Mouse (Mus musculus): ENCODE data around the gene Ccdc88b. TPM values are rescaled to one million over a fixed set of nuclear protein-coding genes. Genes with fewer than 3 reads are reported as not detected.

Ccdc88b gene
- polyA plus RNA-seq, 1 experiment from 2014 or later: 2.8 TPM

DNA sequence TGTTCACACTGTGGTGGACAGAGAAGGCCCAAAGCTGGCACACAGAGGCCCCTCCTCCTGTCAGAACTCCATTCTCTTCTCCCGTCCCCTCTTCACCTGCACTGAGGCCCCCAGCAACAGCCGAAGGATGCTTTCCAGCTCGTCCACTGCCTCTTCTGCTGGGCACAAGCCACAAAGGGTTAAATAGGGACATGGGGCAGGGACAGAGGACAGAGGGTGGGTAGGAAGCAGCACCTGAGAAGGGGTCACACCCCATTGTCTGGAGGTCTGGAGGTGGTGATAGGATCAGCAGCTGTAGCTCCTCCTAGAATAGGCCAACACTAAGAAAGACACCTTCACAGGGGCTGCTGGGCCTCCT, 1.0 kb downstream of the Ccdc88b start:
- no peaks in the 10 kb centered on the region for H3K36me3 ChIP-seq (replicated peaks)
- H3K27ac ChIP-seq (replicated peaks): no peak overlapping the region; the same call in 1 of the 2 replicates
- H3K4me1 ChIP-seq (replicated peaks): peaks cover 31% of the 10 kb centered on the region
- H3K4me3 ChIP-seq (replicated peaks): peak overlapping the region; percentile 20
- H3K9me3 ChIP-seq (replicated peaks): no peaks in the 10 kb centered on the region
- H3K9ac ChIP-seq: no peak overlapping the region
- peak overlapping the region; percentile 36 for H3K4me2 ChIP-seq
- no peak for ATAC-seq (ENCODE audit: insufficient read depth)
- 36% methylated on average over 3 of the region's 3 CpGs for WGBS (ENCODE audit: insufficient replicate concordance)
- H3K27me3 ChIP-seq: 0 out of 2 replicates have a peak, but pooled peaks cover 14% of the 10 kb centered on the region

DNA sequence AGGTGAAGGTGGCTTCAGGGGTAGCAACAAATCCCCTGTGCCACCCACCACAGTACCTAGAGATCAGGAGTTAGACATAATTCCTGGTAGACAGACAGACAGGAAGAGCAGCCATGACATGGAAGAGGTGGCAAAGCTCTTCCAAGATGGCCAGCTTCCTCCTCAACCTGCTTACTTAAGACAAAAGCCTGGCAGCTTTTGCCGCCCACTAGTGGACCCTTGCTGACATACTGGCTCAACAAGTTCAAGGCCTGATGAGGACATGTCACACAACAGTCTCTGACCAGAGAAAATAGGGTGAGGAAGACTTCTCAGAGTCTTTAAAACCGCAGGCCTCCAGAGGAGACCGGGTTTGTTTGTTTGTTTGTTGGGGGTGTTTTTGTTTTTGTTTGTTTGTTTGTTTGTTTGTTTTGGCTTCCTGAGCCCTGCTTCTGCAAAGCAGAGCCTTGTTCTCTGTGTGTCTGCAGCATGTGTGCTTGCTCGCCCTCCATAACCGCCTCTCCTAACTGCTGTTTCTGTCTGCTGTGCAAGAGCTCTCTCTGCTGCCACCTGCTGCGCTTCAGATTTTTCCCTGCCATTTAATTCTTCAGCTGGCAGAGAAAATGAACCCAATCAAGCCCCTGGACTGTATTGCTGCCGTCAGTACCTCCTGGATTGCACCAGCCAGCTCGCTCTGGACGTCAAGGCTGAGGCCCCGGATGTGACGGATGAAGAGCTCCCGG, 1.6 kb downstream of the Ccdc88b start:
- ATAC-seq (ENCODE audit: insufficient read depth): no peak

DNA sequence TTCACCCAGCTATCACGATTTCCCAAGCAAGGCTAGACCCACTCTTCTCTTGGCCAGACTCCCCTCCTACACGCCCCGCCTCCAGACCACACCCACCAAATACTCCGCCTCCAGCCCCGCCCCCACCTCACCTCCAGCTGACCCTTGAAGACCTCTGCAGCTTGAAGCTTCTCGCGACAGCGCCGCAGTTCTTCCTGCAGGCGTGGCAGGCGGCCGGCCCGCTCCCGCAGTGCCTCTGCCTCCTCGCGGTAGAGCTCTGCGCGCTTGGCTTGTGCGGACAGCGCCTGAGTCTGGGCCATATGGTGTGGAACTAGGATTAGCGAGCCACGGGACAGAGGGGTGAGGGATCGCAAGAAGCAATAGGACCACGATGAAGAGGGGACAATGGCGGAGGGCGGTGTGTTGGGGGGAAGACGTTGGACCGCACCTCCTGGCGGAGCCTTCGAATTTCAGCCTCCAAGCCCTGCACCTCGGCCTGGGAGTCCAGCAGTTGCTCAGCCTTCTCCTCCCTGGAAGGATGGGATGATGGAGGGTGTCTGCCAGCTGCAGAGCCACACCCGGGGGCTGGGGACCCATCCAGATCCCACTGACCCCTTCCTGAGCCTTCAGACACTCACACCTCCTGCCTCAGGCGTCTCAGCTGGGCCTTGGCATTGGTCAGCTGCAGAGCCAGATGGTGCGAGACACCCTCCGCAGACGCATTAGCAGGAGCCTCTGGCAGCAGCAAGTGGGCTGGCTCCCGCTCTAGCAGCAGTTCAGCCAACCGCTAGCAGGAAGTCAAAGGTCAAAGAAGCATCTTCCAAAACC, 2.6 kb downstream of the Ccdc88b start:
- H3K9me3 ChIP-seq (replicated peaks): no peaks in the 10 kb centered on the region
- peak overlapping the region; percentile 55 for H3K4me2 ChIP-seq
- H3K27ac ChIP-seq (replicated peaks): no peak overlapping the region
- peak overlapping the region; percentile 18; the same call in 1 of the 2 replicates for H3K4me3 ChIP-seq (replicated peaks)
- WGBS (ENCODE audit: insufficient replicate concordance): 27% methylated on average over 38 of the region's 38 CpGs
- 0 out of 2 replicates have a peak, but pooled peaks cover 14% of the 10 kb centered on the region for H3K27me3 ChIP-seq
- ATAC-seq (ENCODE audit: insufficient read depth): no peak
- no peak overlapping the region for H3K9ac ChIP-seq
- H3K4me1 ChIP-seq (replicated peaks): peaks cover 29% of the 10 kb centered on the region
- H3K36me3 ChIP-seq (replicated peaks): no peaks in the 10 kb centered on the region

More for the DNA sequence above, 1.6 kb downstream of the Ccdc88b start:
- H3K36me3 ChIP-seq (replicated peaks): no peaks in the 10 kb centered on the region
- no peak overlapping the region for H3K27ac ChIP-seq (replicated peaks)
- WGBS (ENCODE audit: insufficient replicate concordance): 39% methylated on average over 12 of the region's 12 CpGs
- H3K4me1 ChIP-seq (replicated peaks): peaks cover 31% of the 10 kb centered on the region
- H3K4me2 ChIP-seq: peak overlapping the region; percentile 55
- 0 out of 2 replicates have a peak, but pooled peaks cover 14% of the 10 kb centered on the region for H3K27me3 ChIP-seq
- H3K4me3 ChIP-seq (replicated peaks): no peak overlapping the region
- no peaks in the 10 kb centered on the region for H3K9me3 ChIP-seq (replicated peaks)
- H3K9ac ChIP-seq: no peak overlapping the region

DNA sequence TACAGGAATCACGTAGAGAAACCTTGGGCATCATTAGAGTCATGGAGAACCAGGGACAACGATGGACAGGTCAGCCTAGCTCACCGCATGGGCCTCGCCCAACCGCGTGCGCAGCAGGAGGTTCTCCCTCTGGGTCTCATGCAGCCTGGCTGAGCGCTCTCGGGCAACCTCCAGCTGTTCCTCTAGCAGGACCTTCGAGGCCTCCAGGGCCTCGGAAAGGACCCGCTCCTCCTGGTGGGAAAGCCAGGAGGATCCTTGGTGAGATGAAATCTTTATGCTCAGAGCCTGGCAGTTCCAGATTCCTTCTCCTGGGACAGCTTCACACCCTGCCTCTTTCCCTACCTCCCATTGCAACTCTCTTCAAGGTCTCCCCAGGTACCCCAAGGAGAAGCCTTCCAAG, 3.4 kb downstream of the Ccdc88b start:
- no peaks in the 10 kb centered on the region for H3K36me3 ChIP-seq (replicated peaks)
- H3K4me2 ChIP-seq: no peak overlapping the region
- no peak for ATAC-seq (ENCODE audit: insufficient read depth)
- no peak overlapping the region for H3K4me3 ChIP-seq (replicated peaks)
- H3K9ac ChIP-seq: no peak overlapping the region
- H3K27me3 ChIP-seq: 0 out of 2 replicates have a peak, but pooled peaks cover 14% of the 10 kb centered on the region
- no peaks in the 10 kb centered on the region for H3K9me3 ChIP-seq (replicated peaks)
- no peak overlapping the region for H3K27ac ChIP-seq (replicated peaks)
- H3K4me1 ChIP-seq (replicated peaks): peaks cover 28% of the 10 kb centered on the region
- WGBS (ENCODE audit: insufficient replicate concordance): 80% methylated on average over 12 of the region's 12 CpGs

DNA sequence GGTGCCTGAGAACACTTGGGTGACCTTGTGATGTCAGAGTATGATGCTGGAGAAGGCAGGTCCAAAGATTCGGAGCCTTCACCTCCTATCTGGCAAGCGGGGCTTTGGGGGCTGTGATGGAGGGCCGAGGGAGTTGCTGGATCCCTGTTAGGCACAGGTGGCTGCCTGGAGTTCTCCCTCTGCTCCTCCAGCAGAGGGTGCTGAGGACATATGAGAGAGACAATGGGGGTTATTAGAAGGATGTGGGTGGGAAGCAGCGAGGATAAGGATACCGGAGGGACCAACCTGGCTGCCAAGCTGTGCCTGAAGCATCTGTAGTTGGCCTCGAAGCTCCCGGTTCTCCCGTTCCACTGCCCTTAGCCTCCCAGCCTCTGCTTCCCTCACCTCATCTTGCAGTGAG, 4.1 kb downstream of the Ccdc88b start:
- no peak overlapping the region for H3K4me2 ChIP-seq
- no peak overlapping the region for H3K4me3 ChIP-seq (replicated peaks)
- H3K4me1 ChIP-seq (replicated peaks): peaks cover 28% of the 10 kb centered on the region
- H3K9ac ChIP-seq: no peak overlapping the region
- WGBS (ENCODE audit: insufficient replicate concordance): 71% methylated on average over 8 of the region's 8 CpGs
- ATAC-seq (ENCODE audit: insufficient read depth): no peak
- H3K27ac ChIP-seq (replicated peaks): no peak overlapping the region
- H3K9me3 ChIP-seq (replicated peaks): no peaks in the 10 kb centered on the region
- no peaks in the 10 kb centered on the region for H3K36me3 ChIP-seq (replicated peaks)
- 0 out of 2 replicates have a peak, but pooled peaks cover 17% of the 10 kb centered on the region for H3K27me3 ChIP-seq

DNA sequence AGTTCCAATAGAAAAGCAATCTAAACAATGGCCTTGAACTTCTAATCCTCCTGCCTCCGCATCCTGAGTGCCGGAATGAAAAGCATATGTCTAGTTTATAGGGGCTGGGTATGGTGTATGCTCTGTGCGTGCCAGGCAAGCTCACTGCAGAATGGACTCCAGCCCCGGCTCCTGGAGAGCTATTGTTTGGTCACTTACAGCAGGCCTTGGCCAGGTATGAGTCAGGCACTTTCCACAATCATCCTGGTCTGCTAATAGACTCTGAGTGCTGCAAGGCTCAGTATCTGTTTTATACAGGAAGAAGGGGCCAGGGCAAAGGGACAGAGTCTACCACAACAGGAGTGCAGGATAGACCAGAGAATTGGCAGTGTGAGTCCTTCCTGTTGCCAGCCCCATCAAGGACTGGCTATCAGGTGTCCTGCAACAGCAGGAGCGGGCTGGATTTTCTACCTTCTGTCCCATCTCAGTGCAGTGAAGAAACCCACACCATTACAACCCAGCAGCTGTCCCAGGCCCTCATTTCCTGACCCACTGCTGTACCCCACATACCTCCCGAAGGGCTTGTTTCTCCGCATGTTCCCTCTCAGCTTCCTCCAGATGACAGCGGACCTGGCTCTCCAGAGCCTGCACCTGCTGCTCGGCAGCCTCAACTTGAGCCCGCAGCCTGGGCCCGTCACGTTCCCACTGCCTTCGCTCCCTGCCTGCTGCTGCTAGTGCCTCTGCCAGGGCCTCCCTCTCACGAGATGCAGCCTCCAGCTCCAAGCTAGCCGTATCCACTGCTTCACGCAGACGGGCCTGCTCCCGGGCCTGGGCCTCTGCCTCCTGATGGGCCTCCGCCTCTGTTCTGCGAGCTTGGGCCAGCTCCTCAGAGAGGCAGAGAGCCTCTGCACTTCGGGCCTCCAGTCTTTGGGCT, 5.4 kb downstream of the Ccdc88b start:
- H3K27me3 ChIP-seq: peaks cover 30% of the 10 kb centered on the region; the same call in 1 of the 2 replicates
- H3K4me2 ChIP-seq: no peak overlapping the region
- no peak overlapping the region for H3K4me3 ChIP-seq (replicated peaks)
- H3K4me1 ChIP-seq (replicated peaks): peaks cover 22% of the 10 kb centered on the region
- WGBS (ENCODE audit: insufficient replicate concordance): 78% methylated on average over 21 of the region's 21 CpGs
- no peaks in the 10 kb centered on the region for H3K36me3 ChIP-seq (replicated peaks)
- H3K27ac ChIP-seq (replicated peaks): no peak overlapping the region
- no peak for ATAC-seq (ENCODE audit: insufficient read depth)
- no peaks in the 10 kb centered on the region for H3K9me3 ChIP-seq (replicated peaks)
- H3K9ac ChIP-seq: no peak overlapping the region

DNA sequence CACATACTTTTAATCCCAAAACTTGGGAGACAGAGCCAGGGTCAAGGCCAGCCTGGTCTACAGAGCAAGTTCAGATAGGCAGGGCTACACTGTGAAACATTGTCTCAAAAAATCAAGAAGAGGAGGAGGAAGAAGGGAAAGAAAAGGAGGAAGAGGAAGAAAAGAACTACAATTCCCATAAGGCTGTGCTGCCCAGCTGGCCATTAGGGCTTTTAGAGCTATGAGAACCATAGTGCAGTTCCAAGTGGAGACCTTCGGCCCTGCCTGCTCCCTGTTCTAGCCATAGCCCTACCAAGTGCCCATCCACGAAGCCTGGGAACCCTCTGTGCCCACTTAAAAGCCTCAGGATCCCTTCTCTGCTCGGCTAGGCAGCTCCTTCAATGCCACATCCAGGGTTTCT, 6.5 kb downstream of the Ccdc88b start:
- H3K27ac ChIP-seq (replicated peaks): no peak overlapping the region
- 58% methylated on average over 3 of the region's 3 CpGs for WGBS (ENCODE audit: insufficient replicate concordance)
- H3K4me2 ChIP-seq: no peak overlapping the region
- H3K4me1 ChIP-seq (replicated peaks): peaks cover 15% of the 10 kb centered on the region
- no peak overlapping the region for H3K4me3 ChIP-seq (replicated peaks)
- H3K9me3 ChIP-seq (replicated peaks): no peaks in the 10 kb centered on the region
- H3K9ac ChIP-seq: no peak overlapping the region
- no peaks in the 10 kb centered on the region for H3K36me3 ChIP-seq (replicated peaks)
- peaks cover 41% of the 10 kb centered on the region for H3K27me3 ChIP-seq
- no peak for ATAC-seq (ENCODE audit: insufficient read depth)

DNA sequence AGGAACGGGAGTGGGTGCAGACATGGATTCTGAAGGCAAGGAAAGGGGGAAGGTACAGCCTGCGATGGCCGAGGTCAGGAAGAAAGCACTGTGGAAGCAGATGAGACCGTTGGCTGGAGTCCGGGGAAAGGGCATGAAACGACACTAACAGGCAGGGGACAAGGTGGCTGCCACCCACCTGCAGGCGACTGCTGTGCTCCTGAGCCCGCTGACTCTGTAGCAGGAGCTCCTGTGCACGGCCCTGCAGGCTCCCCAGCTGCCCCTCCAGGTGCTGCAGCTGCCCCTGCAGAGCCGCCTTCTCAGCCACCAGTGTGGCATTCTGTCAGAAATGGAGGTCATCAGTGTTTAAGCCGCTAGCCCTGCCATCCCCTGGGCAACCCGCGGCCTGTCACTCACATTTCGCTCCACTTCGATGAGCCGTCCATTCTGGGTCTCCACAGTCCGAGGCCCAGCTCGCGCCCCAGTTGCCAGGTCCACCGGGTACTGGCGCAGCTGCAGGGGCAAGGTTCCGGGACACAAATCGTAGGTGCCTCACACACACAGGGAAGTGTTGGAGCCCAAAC, 8.4 kb downstream of the Ccdc88b start:
- no peaks in the 10 kb centered on the region for H3K4me1 ChIP-seq (replicated peaks)
- no peaks in the 10 kb centered on the region for H3K36me3 ChIP-seq (replicated peaks)
- H3K9me3 ChIP-seq (replicated peaks): no peaks in the 10 kb centered on the region
- no peak overlapping the region for H3K27ac ChIP-seq (replicated peaks)
- H3K27me3 ChIP-seq: peaks cover 39% of the 10 kb centered on the region
- no peak overlapping the region for H3K4me3 ChIP-seq (replicated peaks)
- no peak overlapping the region for H3K9ac ChIP-seq
- ATAC-seq (ENCODE audit: insufficient read depth): no peak
- no peak overlapping the region for H3K4me2 ChIP-seq
- WGBS (ENCODE audit: insufficient replicate concordance): 78% methylated on average over 23 of the region's 23 CpGs

DNA sequence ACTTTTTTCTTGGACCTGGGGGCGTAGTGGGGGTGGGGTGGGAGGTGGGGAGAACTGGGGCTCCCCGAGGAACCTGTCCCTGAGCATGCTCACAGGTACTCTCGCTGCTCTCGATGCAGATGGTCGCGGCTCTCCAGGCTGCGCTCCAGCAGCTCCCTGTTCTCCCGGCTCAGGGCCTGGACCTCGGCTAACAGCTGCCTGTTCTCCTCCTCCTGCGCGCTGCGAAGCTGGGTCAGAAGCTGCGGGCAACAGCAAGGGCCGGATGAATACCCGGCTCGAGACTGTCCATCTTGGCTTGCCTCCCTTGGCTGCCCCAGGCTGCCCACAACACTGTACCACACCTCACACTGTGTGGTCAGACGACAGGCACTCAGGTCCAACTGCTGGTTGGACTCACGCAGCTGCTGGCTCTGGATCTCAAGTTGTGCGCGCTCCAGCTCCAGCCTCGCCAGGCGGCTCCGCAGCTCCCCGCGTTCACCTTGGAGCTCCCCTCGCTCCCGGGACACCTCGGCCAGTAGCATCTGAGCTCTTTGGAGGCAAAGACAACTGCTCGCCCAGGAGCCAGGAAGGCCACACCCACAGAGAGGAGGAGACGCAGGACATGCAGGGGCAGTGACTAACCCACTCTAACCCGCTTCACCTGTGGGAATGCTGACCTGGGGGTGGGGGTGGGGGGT, 10.0 kb downstream of the Ccdc88b start:
- Histone ChIP-seq H3K4me3 (replicated peaks) (no peak overlapping the region), H3K9ac (no peak overlapping the region), H3K27me3 (peaks cover 47% of the 10 kb centered on the region), H3K36me3 (replicated peaks) (no peaks in the 10 kb centered on the region), H3K27ac (replicated peaks) (no peak overlapping the region), H3K4me1 (replicated peaks) (no peaks in the 10 kb centered on the region), H3K4me2 (0 out of 2 replicates have a peak overlapping the region, but pooled peaks have one; percentile 3), H3K9me3 (replicated peaks) (no peaks in the 10 kb centered on the region)
- WGBS (ENCODE audit: insufficient replicate concordance): 58% methylated on average over 31 of the region's 31 CpGs
- no peak for ATAC-seq (ENCODE audit: insufficient read depth)

DNA sequence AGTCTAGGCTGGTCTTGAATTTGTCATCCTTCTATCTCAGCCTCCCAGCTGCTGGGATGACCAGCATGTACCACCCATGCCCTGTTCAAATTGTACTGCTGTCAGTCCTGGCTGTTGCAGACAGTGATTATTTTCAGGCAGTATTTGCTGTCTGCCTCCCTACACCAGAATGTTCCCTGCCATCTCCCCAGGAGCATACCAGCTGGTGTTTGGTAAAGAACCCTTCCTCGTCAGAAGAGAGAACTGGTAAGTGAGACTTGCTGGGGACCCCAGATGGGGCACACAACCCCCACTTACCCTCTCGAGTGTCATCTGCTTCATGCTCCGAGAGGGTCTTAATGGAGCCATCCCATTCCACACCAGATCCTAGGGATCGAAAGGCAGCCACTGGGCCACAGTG, 12.0 kb downstream of the Ccdc88b start:
- Histone ChIP-seq H3K4me2 (no peak overlapping the region), H3K27ac (replicated peaks) (no peak overlapping the region), H3K4me3 (replicated peaks) (no peak overlapping the region), H3K4me1 (replicated peaks) (peaks cover 4% of the 10 kb centered on the region), H3K36me3 (replicated peaks) (no peaks in the 10 kb centered on the region), H3K9me3 (replicated peaks) (no peaks in the 10 kb centered on the region), H3K27me3 (peaks cover 54% of the 10 kb centered on the region), H3K9ac (no peak overlapping the region)
- no peak for ATAC-seq (ENCODE audit: insufficient read depth)
- 66% methylated on average over 4 of the region's 4 CpGs for WGBS (ENCODE audit: insufficient replicate concordance)
